Mouse (Mus musculus) embryonic fibroblast, embryonic 13.5 days (primary cell): ENCODE data around the gene Gfer.

Experiments used
- CTCF ChIP-seq: IDR thresholded peaks from 2 replicates; pipeline ENCODE4 v1.5.1; 2011; ENCODE audit warnings: mild to moderate bottlenecking, control low read depth, low read length, moderate library complexity, borderline replicate concordance; ENCODE audit not compliant: insufficient read depth
- POLR2A ChIP-seq: IDR thresholded peaks from 2 replicates; pipeline ENCODE4 v1.6.1; 2011; ENCODE audit warnings: low read depth, mild to moderate bottlenecking, control low read depth, low read length, moderate library complexity

DNA sequence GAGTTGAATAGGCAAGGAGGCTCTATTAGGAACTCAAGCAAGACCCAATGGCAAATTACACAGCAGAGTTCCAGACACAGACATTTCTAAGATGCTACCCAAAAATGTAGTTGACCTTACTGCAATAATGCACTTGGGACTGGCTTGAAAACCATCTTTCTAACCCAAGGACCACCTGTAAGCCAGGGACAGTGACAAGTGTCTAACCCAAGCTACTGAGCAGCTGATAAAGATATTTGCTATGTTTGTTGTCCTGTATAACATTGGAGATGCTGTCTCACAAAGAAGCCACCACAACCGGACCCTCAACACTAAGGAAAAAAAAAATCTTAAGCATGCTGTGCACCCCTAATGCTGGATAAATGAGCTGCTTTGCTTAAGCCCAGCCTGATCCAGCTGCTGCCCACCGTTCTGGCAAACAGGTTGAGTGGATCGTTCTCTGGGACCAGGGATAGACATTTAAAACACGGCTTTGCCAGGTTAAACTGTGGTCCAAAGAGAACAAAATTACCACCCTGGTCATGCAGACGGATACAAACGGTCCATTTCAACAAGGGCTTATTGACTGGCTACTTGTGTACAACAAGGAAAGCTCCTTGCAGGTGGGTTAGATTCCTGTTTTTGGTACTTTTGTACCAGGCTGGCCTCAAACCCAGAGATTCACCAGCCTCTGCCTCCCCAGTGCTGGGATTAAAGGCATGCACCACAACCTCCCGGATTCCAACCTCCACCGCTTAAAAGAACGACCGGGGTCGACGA lies 27.3 kb upstream of the Gfer start:
- TF ChIP-seq POLR2A (peak; percentile 60), CTCF (no peak)
